Mouse (Mus musculus): ENCODE results near the gene Mfsd14a.

The Mfsd14a gene

DNA sequence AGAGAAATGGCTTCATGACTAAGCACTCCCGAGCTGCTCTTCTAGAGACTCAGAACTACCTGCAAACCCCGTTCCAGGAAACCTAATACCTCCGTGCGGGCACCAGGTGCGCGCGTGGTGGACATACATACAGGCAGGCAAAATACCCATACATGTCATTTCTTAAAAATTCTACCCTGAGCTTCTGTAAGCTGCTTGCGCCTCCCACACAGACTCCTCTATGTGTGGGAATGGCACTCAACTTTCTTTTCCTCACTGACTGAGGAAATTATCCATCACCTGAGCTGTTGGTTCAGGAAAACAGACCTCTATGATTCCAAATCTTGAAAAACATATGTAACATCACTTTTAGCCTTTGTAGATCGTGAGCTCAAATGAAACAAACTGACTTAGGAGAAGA lies 11.8 kb downstream of the Mfsd14a start:
- no peak for DNase-seq

DNA sequence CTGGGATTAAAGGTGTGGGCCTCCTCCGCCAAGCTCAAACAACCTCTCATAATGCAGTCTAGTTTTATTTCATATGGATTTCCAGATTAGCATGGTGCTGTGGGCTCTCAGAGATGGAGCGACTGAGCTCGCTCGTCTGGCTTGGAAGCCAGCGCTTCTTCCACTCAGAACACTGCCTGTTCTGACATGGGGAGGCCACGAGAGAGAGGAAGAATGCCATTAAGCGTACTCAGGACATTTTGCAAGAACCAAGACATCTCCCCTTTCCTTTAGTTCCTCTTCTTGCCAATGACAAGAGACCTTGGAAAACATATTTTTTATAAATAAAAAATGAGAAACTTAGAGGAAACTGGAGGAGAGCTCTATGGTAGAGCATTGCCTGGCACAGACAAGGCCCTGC lies 13.7 kb downstream of the Mfsd14a start:
- DNase-seq: no peak

DNA sequence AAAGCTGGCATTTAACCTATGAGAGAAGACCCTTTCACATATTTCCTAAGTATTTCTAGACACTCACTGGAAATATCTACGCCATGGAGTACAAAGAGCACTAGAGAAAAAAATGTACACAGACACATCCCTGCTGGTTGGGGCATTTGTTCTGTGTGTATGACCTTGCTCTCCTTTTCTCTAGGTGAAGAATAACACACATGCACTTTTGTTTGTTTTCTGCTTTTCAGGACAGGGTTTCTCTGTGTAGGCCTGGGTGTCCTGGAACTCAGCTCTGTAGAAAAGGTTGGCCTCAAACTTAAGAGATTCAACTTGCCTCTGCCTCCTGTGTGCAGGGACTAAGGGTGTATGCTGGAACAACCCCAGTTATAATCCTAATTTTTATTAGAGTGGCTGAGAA lies 16.1 kb downstream of the Mfsd14a start:
- DNase-seq: no peak

DNA sequence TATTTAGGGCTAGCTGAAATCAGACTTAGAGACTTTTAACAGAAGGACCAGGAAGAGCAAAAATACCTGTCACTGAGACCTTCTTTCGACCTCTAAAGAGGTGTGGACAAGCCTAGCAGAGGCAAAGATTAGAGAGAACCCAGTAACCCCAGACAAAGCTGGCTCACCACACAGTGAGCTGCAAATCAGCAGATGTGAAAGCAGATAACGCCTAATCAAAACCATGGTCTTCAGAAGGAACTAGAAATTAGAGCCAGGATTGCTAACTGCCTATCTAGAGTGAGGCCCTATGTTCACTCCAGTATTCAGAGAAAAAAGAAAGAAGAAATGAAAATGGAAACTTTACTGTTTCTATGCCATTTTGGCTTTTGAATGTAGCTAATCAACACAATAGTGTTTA lies 20.1 kb downstream of the Mfsd14a start:
- DNase-seq: no peak

DNA sequence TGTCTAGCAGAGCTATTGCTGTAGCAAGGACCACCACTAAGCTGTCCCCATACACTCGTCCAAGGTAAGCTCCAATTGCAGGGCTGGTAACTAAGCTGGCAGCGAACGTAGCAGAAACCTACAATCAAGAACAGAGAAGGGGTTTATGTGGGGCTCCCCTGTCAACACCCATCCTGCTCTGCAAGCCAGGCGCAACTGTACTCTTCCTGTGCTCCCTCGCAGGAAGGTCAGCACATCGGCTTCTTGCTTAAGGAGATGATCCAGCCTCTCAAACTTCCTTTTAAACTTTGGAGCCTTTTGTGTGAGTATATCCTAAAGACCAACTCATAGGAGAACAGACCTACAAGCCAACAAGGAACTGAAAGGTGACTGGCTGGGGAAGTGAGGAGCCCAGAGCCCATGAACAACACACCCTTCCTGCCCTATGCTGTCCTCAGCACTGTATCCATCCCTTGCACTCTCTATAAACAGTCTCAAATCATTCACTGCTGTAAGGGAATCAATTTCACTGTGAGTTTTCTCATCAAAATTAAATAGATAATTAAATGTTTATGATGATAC lies 20.6 kb downstream of the Mfsd14a start:
- DNase-seq: no peak

DNA sequence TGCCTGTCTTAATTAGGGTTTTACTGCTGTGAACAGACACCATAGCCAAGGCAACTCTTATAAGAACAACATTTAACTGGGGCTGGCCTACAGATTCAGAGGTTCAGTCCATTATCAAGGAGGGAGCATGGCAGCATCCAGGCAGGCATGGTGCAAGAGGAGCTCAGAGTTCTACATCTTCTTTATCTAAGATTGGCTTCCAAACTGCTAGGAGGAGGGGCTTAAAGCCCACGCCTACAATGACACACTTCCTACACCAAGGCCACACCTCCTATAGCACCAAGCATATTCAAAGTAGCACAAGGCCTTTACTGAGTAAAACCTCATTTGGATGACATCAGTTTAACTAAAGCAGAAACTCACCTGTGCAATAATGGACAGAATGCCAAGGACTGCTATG lies 22.5 kb downstream of the Mfsd14a start:
- DNase-seq: no peak

DNA sequence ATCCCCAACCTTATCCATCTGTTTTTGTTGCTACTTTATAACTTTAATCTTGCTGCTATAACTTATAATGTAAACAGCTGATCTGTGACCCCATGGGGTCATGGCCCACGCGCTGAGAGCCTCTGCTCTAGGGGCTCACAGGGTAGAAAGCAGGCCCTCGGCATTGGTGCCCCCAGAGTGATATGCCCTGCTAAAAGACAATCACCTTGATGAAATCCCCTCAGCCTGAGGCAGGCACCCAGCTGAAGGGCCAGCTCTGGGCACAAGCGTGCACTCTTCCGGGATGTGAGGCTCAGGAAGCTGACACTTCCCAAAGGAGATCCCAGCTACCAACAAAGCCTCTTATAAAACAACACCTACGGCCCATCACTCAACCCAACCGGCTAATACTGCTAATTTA lies 23.9 kb downstream of the Mfsd14a start:
- no peak for DNase-seq

DNA sequence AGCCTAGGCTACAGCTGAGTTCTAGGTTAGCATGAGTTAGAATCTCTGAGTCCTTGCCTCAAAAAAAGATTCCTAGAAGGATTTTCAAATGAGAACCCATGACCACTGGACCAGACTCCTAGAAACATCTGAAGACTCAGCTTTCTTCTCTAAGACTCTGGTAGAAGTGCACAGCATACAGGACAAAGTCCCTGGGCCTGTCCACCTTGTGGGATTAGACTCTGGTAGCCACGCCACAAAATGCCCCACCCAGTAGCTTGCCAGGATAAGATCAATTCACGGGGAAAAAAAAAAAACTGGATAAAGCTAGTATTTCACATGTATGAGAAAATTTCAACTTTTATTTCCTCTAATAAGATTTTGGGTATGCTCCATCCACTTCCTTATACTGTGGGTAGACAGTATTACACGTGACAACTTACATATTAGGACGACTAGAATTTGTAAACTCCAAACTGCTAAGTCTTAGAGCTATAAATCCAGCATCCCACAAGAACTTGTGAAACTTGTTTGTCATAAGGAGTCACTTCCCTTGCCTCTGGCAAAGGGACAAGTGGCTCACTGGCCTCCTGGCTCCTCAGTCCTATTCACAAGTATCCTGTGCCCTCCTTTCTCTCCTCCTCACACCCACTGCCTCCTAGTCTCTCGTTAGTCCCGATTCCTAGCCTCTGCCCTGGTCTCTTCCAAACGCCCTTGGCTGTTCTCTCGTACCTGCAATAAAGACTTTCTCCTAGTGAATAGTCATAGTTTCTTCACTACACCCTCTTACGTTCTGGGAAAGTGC lies 24.6 kb downstream of the Mfsd14a start:
- no peak for DNase-seq

DNA sequence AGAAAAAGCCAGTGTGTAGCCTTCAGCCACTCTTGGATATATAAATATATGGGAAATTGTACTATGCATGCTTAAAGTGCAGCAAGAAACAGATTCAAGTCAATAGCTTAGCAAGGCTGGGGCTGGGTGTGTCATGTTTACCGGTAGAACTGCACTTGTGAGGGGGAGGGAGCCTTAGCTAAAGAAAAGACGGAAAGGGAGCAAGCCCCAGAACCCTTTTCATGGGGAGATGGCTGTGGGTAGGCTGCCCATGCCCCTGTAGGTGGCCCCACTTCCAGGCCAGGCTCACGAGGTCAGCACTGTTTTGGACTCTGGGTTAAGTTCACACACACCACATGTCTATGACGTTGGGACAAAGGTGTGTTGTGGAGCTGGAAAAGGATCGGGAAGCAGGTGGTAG lies 26.7 kb downstream of the Mfsd14a start:
- no peak for DNase-seq

DNA sequence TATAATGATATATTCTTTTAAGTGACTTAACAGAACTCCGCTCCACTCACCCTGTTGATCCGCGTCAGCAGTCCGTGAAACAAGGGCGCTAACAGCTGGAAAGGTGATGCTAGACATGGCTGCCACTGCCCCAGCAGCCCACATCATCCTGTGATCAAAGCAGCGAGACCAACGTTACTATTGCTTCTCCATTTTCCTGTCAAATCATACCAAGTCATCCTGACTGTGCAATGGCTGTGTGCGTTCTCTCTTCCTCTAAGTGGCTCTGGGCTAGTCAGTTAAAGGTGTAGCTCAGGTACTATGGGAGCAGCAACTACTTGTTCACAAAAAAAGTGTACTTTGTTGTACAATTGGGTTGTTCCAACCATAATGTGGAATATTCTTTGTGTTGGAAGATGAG lies 27.6 kb downstream of the Mfsd14a start:
- DNase-seq: no peak

DNA sequence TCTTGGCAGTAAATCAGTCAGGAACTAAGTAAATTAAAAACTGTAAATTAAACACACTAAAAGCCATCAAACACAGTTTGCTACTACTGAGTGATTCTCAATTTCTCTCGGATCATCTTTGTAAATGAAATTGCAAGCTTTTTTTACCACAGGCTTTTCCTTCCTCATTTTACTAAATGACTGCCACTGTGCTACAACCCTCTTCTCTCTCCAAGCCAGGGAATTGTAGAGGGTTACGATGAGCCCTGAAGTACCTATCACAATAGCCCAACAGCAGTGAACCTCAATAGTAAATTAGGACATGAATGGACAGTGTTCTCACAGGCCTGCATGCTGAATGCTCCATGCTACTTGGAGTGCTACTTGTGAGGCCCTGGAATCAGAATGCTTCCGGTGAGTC lies 28.4 kb downstream of the Mfsd14a start:
- no peak for DNase-seq

DNA sequence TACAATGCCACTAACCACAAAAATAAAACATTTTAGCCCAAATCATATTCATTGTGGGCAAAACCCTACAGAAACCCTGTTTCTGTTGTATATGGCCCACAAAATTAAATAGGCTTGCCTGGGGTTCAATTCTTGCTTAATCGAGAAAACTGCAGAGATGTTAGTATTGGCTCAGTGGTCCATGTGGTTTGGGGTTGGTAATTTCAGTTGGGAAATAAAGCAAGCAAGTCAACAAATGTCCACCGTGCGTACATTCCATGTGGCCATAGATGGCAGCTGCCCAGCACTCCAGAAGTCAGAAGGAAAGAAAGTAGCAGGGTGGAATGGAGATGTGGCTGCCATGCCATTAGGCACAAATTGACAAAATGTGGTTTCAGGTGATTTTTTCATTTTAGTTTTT lies 29.5 kb downstream of the Mfsd14a start:
- DNase-seq: no peak

DNA sequence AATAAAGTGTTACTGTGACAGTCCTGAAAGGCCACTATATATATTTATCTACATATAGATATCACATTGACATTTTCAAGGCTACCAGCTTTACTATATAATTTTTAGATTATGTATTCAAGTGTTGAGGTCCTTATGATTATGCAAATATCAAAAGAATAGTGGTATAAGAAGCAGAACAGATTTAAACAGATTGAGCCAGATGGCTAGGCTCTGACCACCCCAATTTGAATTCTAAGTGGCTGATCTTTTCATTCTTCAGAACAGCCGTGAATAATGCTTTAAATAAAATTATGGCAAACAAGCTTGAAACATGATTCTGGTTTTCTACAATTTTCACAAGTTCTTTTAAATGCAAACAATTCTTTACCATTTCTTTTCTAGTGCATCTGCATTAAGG lies 31.0 kb downstream of the Mfsd14a start:
- no peak for DNase-seq

DNA sequence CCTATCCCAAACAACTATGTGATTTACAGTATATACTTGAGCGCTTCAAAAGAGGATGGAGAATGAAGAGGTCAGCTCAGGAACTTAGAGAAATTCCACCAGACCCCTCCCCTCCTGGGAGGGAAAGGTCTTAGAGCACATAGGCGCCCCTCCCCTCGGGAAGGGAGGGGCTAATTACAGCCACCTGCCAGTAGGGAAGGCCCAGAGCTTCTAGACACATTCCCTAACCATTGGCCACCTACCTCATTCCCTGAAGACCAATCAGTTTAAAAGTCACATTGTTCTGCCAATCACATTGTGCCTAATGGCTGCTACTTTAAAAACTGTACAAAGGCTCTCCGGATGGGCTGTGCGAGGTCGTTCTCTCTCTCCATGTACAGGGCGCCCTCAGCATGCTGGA lies 39.8 kb downstream of the Mfsd14a start:
- no peak for DNase-seq

DNA sequence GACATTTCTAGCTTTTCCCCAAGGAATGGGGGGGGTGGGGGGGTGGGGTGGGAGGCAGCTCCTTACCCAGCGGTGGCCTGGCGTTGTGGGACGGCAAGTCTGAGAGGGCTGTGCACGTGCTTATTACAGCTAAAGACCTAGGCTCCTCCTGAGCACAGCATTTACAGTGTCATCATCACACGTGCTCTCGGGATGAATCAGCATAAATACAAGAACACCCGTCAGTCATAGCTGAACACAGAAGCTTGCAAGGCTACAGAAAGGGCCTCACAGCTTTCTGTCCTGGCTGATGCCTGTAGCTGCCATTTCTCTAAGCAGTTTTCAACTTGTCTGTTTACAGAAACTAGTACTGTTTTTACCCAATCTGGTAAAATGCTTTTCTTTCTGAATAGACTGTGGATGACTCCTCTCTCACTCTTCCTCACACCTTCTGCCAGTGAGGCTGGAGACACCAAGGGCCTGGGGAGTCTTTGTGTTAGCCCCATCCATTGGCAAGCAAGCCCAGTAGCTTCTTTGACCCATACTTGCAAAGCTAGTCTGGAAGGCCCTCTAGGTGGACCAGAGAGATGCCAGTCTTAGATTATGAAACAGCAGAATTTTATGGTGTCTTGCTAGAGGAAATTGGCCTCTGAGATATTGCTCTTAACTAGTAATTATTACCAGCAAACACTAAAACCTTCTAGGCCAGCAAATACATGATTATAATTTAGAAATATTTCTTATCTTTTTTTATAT lies 41.7 kb downstream of the Mfsd14a start:
- DNase-seq: no peak

DNA sequence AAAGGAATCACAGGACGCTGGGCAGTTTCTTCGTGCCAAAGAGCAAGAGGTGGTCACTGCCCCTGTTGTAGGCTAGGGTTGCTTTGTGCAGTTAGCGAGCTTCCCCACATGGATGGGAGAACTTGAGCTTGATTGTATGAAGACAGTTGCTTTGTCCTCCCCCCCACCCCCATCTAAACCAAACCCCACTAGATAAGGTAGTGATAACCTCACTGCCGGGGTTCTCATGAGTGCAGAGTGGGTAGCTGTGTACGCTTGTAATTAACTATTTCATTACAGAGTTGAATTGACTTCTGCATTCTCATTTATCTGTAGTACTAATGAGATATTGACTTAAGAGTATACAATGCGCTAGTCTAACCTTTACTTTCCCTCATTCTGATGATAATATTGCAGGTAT lies 43.6 kb downstream of the Mfsd14a start:
- no peak for DNase-seq

DNA sequence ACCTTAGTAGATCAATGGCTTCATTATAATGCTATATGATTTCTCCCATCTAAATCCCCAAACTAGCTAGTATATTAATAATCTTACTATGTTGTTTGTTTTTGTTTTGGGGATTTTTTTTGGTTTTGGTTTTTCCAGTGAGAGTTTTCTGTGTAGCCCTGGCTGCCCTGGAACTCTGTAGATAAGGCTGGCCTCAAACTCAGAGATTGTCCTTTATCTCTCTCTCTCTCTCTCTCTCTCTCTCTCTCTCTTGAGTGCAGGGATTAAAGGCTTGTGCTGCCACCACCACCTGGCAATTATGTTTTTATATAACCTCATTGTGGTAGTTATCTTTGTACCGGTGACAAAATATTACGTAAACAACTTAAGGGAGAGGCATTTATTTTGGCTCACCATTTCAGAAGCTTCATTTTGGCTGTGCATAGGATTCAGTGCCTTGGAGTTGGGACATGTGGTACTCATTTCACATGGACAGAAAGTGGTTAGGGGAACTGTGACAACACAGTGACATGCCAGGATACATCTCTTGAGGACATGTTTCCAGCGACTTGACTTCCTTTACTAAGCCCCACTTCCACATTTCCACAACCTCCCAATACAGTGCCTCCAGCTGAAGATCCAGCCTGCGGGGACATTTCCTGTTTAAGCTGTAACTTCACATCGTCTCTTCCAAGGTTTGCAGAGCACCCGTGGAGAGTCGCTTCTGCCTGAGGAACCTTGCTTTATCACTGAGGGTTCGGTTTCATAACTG lies 47.0 kb downstream of the Mfsd14a start:
- no peak for DNase-seq

DNA sequence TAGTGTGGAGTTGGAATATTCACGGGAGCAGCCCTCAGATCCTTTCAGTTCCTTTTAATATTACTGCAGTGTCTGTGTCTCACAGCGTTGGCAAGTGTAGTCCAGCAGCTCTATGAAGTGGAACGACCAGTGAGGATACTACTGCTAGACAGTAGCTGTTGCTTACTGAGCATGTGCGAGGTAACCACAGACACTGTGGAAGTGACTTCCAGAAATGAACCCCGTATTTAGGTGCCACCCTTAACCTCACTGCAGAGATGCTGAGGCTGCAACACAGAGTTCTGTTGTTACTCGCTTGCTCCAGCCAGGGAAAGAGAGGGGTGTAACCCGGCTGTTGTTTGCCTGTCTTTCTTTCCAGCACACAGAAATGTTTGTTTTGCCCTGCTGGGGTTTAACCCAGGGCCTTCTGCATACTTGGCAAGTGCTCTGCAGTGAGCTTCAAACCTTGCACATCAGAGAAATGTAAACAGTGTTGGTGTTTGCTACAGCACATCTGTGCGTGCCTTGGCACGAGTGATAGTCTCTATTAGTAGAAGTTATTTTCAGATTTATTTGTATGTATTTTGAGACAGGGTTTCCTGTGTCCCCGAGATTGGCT lies 48.1 kb downstream of the Mfsd14a start, which contains the start of gene Trmt13:
Trmt13 (minus strand) TSS at position 293 of the 598 bp plus-strand sequence.
- no peak for DNase-seq

DNA sequence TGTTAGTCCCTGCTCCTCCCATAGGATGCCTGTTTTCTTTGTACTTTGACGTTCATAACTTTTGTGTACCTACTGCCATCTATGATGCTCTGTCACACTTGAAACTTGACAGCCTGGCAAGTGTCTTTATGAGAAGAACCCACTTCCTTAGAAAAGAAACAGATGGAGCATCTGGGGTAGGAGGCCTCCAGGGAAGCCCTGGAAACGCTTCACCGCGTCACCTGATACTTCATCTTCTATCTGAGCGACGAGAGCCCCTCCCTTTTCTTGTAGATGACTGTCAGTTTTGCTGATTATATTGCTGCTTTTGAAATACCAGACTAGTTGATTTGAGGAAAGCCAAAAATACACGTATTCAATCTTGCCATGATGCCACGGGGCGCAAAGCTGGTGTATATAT lies 57.9 kb downstream of the Mfsd14a start:
- DNase-seq: no peak

DNA sequence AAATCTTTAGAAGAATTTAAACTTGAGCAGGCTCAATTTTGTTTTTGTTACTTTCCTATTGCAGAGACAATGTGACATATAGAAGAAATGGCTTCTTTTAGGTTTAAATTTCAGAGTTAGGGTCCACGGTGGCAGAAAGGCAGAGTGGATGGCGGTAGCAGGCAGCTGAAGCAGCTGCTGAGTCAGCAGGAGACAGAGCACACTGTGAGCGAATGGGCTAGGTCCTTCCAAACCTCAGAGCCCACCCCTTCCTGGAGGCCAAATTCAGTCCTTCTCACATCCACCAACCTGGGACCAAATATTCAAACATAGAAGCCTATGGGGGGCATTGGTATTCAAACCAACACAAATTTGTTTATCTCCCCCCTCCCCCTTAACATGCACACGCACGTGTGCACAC lies 60.7 kb downstream of the Mfsd14a start:
- no peak for DNase-seq

DNA sequence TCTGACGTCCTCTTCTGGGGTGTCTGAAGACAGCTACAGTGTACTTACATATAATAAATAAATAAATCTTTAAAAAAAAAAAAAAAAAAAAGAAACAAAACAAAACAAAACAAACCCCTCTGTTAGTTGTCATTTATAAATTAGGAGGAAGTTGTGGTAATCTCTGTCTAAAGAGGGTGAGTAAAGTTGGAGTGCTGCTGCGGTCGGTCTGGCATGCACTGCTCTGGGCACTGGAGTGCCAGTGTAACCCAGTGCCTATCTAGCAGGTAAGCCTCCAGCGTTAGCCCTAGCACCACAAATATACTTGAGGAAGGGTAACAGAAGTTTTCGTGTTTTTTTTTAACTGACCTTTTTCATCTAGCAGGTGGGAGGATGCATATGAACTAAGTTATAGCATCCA lies 61.5 kb downstream of the Mfsd14a start:
- no peak for DNase-seq

DNA sequence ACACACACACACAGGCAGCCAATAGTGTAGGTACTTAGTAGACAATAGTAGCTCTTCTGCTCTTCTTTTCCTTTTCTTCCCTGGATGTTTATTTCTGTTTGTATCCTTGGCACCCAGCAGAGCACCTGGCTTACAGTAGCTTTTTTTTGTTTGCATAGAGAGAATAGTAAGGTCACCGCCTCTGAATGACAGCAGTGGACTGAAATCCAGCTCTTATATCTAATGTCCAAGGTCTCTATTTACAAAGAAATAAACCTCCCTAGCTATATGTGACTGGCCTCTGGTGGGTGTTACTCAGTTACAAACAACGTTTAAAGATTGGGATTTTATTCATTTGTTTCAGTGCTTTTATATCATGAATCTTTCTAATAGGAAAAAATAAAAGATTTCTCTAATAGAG lies 62.8 kb downstream of the Mfsd14a start:
- no peak for DNase-seq

DNA sequence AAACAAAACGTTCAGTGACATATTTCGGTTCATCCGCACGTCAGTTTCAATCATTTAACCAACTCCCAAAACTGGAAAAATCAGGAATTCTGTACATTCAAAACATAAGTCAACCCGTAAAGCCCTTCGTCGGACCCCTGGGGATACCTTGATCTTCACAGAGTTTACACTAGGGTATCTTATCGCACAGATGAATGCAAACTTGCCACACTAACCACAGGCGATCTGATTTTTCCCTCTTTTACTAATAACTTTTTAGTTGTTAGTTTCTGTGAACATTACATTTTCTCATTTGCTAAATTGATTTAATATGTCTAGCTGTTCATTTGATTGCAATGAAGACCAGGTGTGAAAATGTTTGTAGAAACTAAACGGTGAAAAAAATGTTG lies 66.9 kb downstream of the Mfsd14a start:
- no peak for DNase-seq

Measured in thymus, postnatal 4 days (tissue).